Mouse (Mus musculus): ENCODE measurements around the gene Pik3r4.
"Not testable (repeated sequence)": the region's sequence is repeated elsewhere in the genome, so short reads cannot be mapped to it uniquely, and the experiment has no call there.

Gene Pik3r4

GRCm38 (mm10) chr9:105642460-105643371 is at the start of gene Pik3r4:
Gene Pik3r4 (plus strand): TSS chr9:105642978.
- peak; percentile 90 to 95 for DNase-seq

- DNase-seq = no peak
Measured at GRCm38 (mm10) chr9:105598906-105599305, 43.9 kb upstream of the Pik3r4 start.

GRCm38 (mm10) chr9:105611980-105612771 is 30.6 kb upstream of the Pik3r4 start:
- DNase-seq = peak; percentile 27 to 42

- peak; percentile 88 to 89 for DNase-seq
Measured at GRCm38 (mm10) chr9:105612919-105613318, 29.9 kb upstream of the Pik3r4 start.

GRCm38 (mm10) chr9:105615952-105616351 is 26.8 kb upstream of the Pik3r4 start:
- DNase-seq = no peak

- DNase-seq = peak; percentile 65 to 86
Measured at GRCm38 (mm10) chr9:105617274-105617673, 25.5 kb upstream of the Pik3r4 start.

- no peak for DNase-seq
Measured at GRCm38 (mm10) chr9:105633961-105634360, 8.8 kb upstream of the Pik3r4 start.

- DNase-seq = not testable (repeated sequence)
Measured at GRCm38 (mm10) chr9:105641377-105641776, 1.4 kb upstream of the Pik3r4 start.

GRCm38 (mm10) chr9:105656189-105656588 is 13.4 kb downstream of the Pik3r4 start:
- peak; percentile 17 to 35 for DNase-seq

GRCm38 (mm10) chr9:105658216-105658615 is 15.4 kb downstream of the Pik3r4 start:
- DNase-seq = no peak

- DNase-seq = no peak
Measured at GRCm38 (mm10) chr9:105659877-105660276, 17.1 kb downstream of the Pik3r4 start.

- no peak for DNase-seq
Measured at GRCm38 (mm10) chr9:105665269-105665668, 22.5 kb downstream of the Pik3r4 start.

GRCm38 (mm10) chr9:105670916-105671315 is 28.1 kb downstream of the Pik3r4 start:
- DNase-seq = no peak

- DNase-seq = no peak
Measured at GRCm38 (mm10) chr9:105672032-105672431, 29.3 kb downstream of the Pik3r4 start.

GRCm38 (mm10) chr9:105675941-105676340 is 33.2 kb downstream of the Pik3r4 start:
- DNase-seq = no peak

- DNase-seq = no peak
Measured at GRCm38 (mm10) chr9:105681386-105681785, 38.6 kb downstream of the Pik3r4 start.

GRCm38 (mm10) chr9:105684549-105685165 is 41.9 kb downstream of the Pik3r4 start:
- no peak for DNase-seq

- no peak for DNase-seq
Measured at GRCm38 (mm10) chr9:105689485-105689884, 46.7 kb downstream of the Pik3r4 start.

GRCm38 (mm10) chr9:105692472-105692871 is 49.7 kb downstream of the Pik3r4 start:
- no peak for DNase-seq

GRCm38 (mm10) chr9:105693056-105693455 is 50.3 kb downstream of the Pik3r4 start:
- DNase-seq = no peak

GRCm38 (mm10) chr9:105693854-105694253 is 51.1 kb downstream of the Pik3r4 start:
- DNase-seq = peak; percentile 81 to 94

- DNase-seq = no peak
Measured at GRCm38 (mm10) chr9:105696818-105697564, 54.2 kb downstream of the Pik3r4 start.
